Mouse (Mus musculus) liver, adult 2 months (tissue): Measurements from ENCODE around the gene Smad3. TPM values are rescaled to one million over a fixed set of nuclear protein-coding genes. Genes with fewer than 3 reads are reported as not detected.
A peak's percentile ranks its signal among the peaks of the same experiment; 100 is the strongest.

ENCODE experiments used
- DNase-seq: peaks from one replicate; pipeline ENCODE4 v3.0.0-alpha.2; 2011; ENCODE audit warnings: low read depth, low spot score; ENCODE audit errors: extremely low read depth
- H3K27ac ChIP-seq: fragments of 200-500 bp; replicated peaks from 2 replicates; pipeline ENCODE4 v1.5.1; 2012; ENCODE audit warnings: low read depth, mild to moderate bottlenecking, control low read depth, inconsistent platforms, low read length; ENCODE audit not compliant: insufficient read depth
- H3K27me3 ChIP-seq: fragments of 200-500 bp; 2 replicates; pipeline ENCODE4 v1.6.1; 2012; ENCODE audit warnings: mild to moderate bottlenecking, moderate library complexity, low read length, inconsistent platforms; ENCODE audit not compliant: control insufficient read depth, insufficient read depth
- H3K36me3 ChIP-seq: fragments of 200-500 bp; 2 replicates; pipeline ENCODE4 v1.6.1; 2012; ENCODE audit warnings: low read length, inconsistent platforms; ENCODE audit not compliant: control insufficient read depth, insufficient read depth
- H3K4me1 ChIP-seq: fragments of 200-500 bp; 2 replicates; pipeline ENCODE4 v1.6.1; 2011; ENCODE audit warnings: low read length; ENCODE audit not compliant: control insufficient read depth, insufficient read depth
- H3K4me3 ChIP-seq: fragments of 200-500 bp; 2 replicates; pipeline ENCODE4 v1.5.1; 2011; ENCODE audit warnings: low read depth, mild to moderate bottlenecking, control low read depth, low read length, moderate library complexity; ENCODE audit not compliant: insufficient read depth
- H3K79me2 ChIP-seq: fragments of 200-500 bp; 2 replicates; pipeline ENCODE4 v1.6.1; 2012; ENCODE audit warnings: inconsistent platforms, mild to moderate bottlenecking, low read length, moderate library complexity; ENCODE audit not compliant: control insufficient read depth, insufficient read depth
- H3K9ac ChIP-seq: fragments of 200-500 bp; 2 replicates; pipeline ENCODE4 v1.6.1; 2012; ENCODE audit warnings: low read depth, mild to moderate bottlenecking, control low read depth, inconsistent platforms, low read length
- CTCF ChIP-seq: fragments of 200-500 bp; IDR thresholded peaks from 2 replicates; pipeline ENCODE4 v1.5.1; 2011; ENCODE audit warnings: low read depth, low read length, control low read depth
- POLR2A ChIP-seq: fragments of 200-500 bp; IDR thresholded peaks from 2 replicates; pipeline ENCODE4 v1.6.1; 2011; ENCODE audit warnings: low read length, control low read depth; ENCODE audit not compliant: insufficient read depth; ENCODE audit errors: extremely low read depth
- WGBS: fragments of 180-500 bp; shearing (Covaris S2); methylation state at CpG from one replicate; pipeline ENCODE4 v1.1.7; 2018; 5-methylcytosine and 5-hydroxymethylcytosine counted together
- polyA plus RNA-seq: library from polyadenylated mRNA; depleted of rRNA; stranded (reverse); fragments of >200 nt; gene quantifications from 2 replicates; pipeline ENCODE4 v1.2.3, GENCODE M21; 2012
- total RNA-seq: library from RNA; depleted of rRNA; stranded (reverse); fragments of >200 nt; gene quantifications from 2 replicates; pipeline ENCODE4 v1.2.3, GENCODE M21; 2014

Smad3 gene
- total and polyA plus RNA-seq, 2 experiments, result 5.7 to 8.9 TPM

DNA sequence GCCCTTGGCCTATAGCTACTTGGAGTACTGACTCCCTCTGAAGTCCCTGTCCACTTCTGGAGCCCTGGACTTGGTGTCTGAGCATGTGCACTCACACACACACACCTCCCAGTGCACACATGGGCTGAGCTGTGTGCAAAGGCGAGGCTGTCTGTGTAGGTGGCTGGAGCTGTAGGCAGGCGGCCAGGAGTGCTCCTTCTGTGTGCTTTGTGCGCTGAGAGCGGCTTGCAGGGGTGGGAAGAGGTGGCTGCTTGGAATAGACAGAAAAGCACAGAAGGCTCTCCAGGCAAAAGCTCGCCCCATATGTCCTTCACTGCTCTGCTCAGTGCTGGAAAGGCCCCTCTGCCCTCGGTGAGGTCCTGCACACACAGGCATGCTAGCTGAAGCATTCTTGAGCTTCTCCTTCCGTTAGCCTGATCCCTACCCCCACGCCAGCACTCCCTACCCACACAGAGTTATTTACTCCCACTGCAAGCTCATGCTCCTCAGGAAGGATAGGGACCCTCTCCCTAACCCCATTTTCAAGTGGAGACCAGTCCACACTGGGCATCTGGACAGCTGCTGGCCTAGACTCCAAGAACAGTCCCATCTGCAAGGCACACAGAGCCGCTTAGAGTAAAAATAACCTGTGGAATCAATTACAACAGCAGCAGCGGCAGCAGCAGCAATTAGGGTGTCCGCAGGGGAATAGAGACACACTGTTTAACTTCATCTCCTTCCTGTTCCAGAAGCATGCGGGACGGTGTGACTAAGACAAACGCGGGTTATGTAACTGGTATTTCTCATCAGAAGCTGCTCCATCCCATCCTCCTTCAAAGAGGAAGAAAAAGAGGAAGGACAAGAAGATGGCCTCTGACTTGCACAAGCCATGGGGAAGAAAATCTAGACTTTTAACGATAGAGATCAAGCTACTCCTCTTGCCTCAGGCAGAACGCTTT lies 22.4 kb upstream of the Smad3 start:
- no peaks in the 10 kb centered on the region for H3K27me3 ChIP-seq
- peak; percentile 40 for DNase-seq
- TF ChIP-seq CTCF, result no peak
- no peak for TF ChIP-seq POLR2A
- 59% methylated on average over 17 of the region's 17 CpGs for WGBS
- no peak overlapping the region for H3K4me3 ChIP-seq
- no peaks in the 10 kb centered on the region for H3K79me2 ChIP-seq
- H3K36me3 ChIP-seq, result no peaks in the 10 kb centered on the region
- peaks cover 6% of the 10 kb centered on the region for H3K4me1 ChIP-seq
- H3K27ac ChIP-seq, result no peak overlapping the region
- H3K9ac ChIP-seq, result no peak overlapping the region

- TF ChIP-seq POLR2A, result no peak
- TF ChIP-seq CTCF, result no peak
- no peak for DNase-seq
- Histone ChIP-seq H3K4me1 (peaks cover 8% of the 10 kb centered on the region), H3K27me3 (no peaks in the 10 kb centered on the region), H3K36me3 (no peaks in the 10 kb centered on the region), H3K4me3 (no peak overlapping the region), H3K27ac (no peak overlapping the region), H3K79me2 (no peaks in the 10 kb centered on the region), H3K9ac (no peak overlapping the region)
- 85% methylated on average over 3 of the region's 3 CpGs for WGBS
These were observed 18.9 kb upstream of the Smad3 start for GRCm38 (mm10) chr9:63776735-63777134.

- Histone ChIP-seq H3K4me1 (peaks cover 8% of the 10 kb centered on the region), H3K27ac (no peak overlapping the region), H3K36me3 (no peaks in the 10 kb centered on the region), H3K9ac (no peak overlapping the region), H3K4me3 (no peak overlapping the region), H3K27me3 (no peaks in the 10 kb centered on the region), H3K79me2 (no peaks in the 10 kb centered on the region)
- WGBS, result 38% methylated on average over 6 of the region's 6 CpGs
- DNase-seq, result peak; percentile 65
- TF ChIP-seq POLR2A, result no peak
- no peak for TF ChIP-seq CTCF
These were observed 17.2 kb upstream of the Smad3 start for GRCm38 (mm10) chr9:63774854-63775483.

DNA sequence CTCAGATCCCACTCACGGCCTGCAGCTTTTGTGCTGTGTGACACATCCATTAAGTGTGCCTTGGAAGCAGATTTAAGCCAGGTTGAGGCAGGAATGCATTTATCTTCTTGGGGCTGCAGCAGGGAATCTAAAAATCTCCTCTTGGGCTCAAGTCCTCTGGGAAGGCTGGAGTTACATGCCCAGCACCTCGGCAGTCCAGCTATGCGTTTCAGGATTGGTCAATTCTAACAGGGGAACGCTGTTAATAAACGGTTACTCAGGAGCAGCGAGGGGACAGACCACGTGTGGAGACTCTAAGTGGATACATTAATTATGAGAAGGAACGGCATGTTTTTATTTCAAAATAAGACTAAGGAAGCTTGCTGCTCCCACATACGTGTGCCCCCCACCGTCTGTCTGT lies 14.7 kb upstream of the Smad3 start:
- Histone ChIP-seq H3K36me3 (no peaks in the 10 kb centered on the region), H3K9ac (no peak overlapping the region), H3K27ac (no peak overlapping the region), H3K4me1 (peaks cover 8% of the 10 kb centered on the region), H3K79me2 (no peaks in the 10 kb centered on the region), H3K27me3 (no peaks in the 10 kb centered on the region), H3K4me3 (no peak overlapping the region)
- TF ChIP-seq CTCF, result no peak
- no peak for TF ChIP-seq POLR2A
- WGBS, result 89% methylated on average over 10 of the region's 10 CpGs
- DNase-seq, result no peak

DNA sequence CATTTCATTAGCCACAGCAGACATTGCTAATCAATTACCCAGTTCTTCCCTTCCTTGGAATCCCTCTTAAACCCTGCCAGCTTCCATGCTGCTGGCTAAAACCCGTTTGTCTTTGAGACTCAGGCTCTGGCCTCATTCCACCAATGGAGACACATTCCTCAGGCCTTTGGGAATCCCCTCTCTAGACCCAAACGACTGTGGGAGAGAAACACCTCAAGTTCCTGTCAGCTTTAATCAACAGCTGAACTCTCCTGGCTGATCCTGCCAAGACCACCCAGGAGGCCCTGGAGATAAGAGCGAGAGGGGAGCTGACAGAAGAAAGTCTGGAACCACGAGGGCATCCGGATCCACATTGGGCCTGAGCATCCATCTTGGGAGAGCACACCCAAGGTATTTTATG lies 13.9 kb upstream of the Smad3 start:
- WGBS, result 72% methylated on average over 5 of the region's 5 CpGs
- no peaks in the 10 kb centered on the region for H3K36me3 ChIP-seq

More for the DNA sequence above, 13.9 kb upstream of the Smad3 start:
- no peak overlapping the region for H3K9ac ChIP-seq
- TF ChIP-seq POLR2A, result no peak
- TF ChIP-seq CTCF, result no peak
- peaks cover 8% of the 10 kb centered on the region for H3K4me1 ChIP-seq
- no peaks in the 10 kb centered on the region for H3K27me3 ChIP-seq
- H3K4me3 ChIP-seq, result no peak overlapping the region
- no peak overlapping the region for H3K27ac ChIP-seq
- DNase-seq, result no peak
- H3K79me2 ChIP-seq, result no peaks in the 10 kb centered on the region
